Mouse (Mus musculus) liver, adult 2 months (tissue): Measurements from ENCODE around the gene Lsm7. TPM values are rescaled to one million over a fixed set of nuclear protein-coding genes. Genes with fewer than 3 reads are reported as not detected.
"Not testable (repeated sequence)": the region's sequence is repeated elsewhere in the genome, so short reads cannot be mapped to it uniquely, and the experiment has no call there.

Source experiments
- DNase-seq: peaks from one replicate; pipeline ENCODE4 v3.0.0-alpha.2; 2011; ENCODE audit warnings: low read depth, low spot score; ENCODE audit errors: extremely low read depth
- H3K27ac ChIP-seq: fragments of 200-500 bp; replicated peaks from 2 replicates; pipeline ENCODE4 v1.5.1; 2012; ENCODE audit warnings: low read depth, mild to moderate bottlenecking, control low read depth, inconsistent platforms, low read length; ENCODE audit not compliant: insufficient read depth
- H3K27me3 ChIP-seq: fragments of 200-500 bp; 2 replicates; pipeline ENCODE4 v1.6.1; 2012; ENCODE audit warnings: mild to moderate bottlenecking, moderate library complexity, low read length, inconsistent platforms; ENCODE audit not compliant: control insufficient read depth, insufficient read depth
- H3K36me3 ChIP-seq: fragments of 200-500 bp; 2 replicates; pipeline ENCODE4 v1.6.1; 2012; ENCODE audit warnings: low read length, inconsistent platforms; ENCODE audit not compliant: control insufficient read depth, insufficient read depth
- H3K4me1 ChIP-seq: fragments of 200-500 bp; 2 replicates; pipeline ENCODE4 v1.6.1; 2011; ENCODE audit warnings: low read length; ENCODE audit not compliant: control insufficient read depth, insufficient read depth
- H3K4me3 ChIP-seq: fragments of 200-500 bp; 2 replicates; pipeline ENCODE4 v1.5.1; 2011; ENCODE audit warnings: low read depth, mild to moderate bottlenecking, control low read depth, low read length, moderate library complexity; ENCODE audit not compliant: insufficient read depth
- H3K79me2 ChIP-seq: fragments of 200-500 bp; 2 replicates; pipeline ENCODE4 v1.6.1; 2012; ENCODE audit warnings: inconsistent platforms, mild to moderate bottlenecking, low read length, moderate library complexity; ENCODE audit not compliant: control insufficient read depth, insufficient read depth
- H3K9ac ChIP-seq: fragments of 200-500 bp; 2 replicates; pipeline ENCODE4 v1.6.1; 2012; ENCODE audit warnings: low read depth, mild to moderate bottlenecking, control low read depth, inconsistent platforms, low read length
- CTCF ChIP-seq: fragments of 200-500 bp; IDR thresholded peaks from 2 replicates; pipeline ENCODE4 v1.5.1; 2011; ENCODE audit warnings: low read depth, low read length, control low read depth
- POLR2A ChIP-seq: fragments of 200-500 bp; IDR thresholded peaks from 2 replicates; pipeline ENCODE4 v1.6.1; 2011; ENCODE audit warnings: low read length, control low read depth; ENCODE audit not compliant: insufficient read depth; ENCODE audit errors: extremely low read depth
- WGBS: fragments of 180-500 bp; shearing (Covaris S2); methylation state at CpG from one replicate; pipeline ENCODE4 v1.1.7; 2018; 5-methylcytosine and 5-hydroxymethylcytosine counted together
- polyA plus RNA-seq: library from polyadenylated mRNA; depleted of rRNA; stranded (reverse); fragments of >200 nt; gene quantifications from 2 replicates; pipeline ENCODE4 v1.2.3, GENCODE M21; 2012
- total RNA-seq: library from RNA; depleted of rRNA; stranded (reverse); fragments of >200 nt; gene quantifications from 2 replicates; pipeline ENCODE4 v1.2.3, GENCODE M21; 2014

Gene Lsm7
- total and polyA plus RNA-seq, 2 experiments = 61.3 to 75.1 TPM

DNA sequence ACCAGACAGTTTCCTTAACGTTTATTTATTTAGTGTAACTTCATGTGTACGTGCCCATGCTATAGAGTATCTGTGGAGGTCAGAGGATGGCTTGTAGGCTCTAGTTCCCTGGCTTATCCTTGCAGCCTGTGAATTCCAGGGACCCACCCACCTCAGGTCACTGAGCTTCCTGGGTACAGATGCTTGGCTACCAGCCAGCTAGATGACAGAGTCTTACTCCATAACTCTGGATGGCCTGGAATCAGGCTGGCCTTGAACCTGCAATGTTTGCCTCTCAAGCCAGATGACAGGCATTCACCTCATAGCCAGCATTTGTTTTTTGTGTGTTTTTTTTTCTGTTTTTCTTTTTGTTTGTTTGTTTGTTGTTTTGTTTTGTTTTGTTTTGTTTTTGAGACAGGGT, 37.8 kb downstream of the Lsm7 start:
- Histone ChIP-seq H3K27ac (no peak overlapping the region), H3K27me3 (no peaks in the 10 kb centered on the region), H3K4me3 (no peak overlapping the region), H3K36me3 (no peaks in the 10 kb centered on the region), H3K9ac (no peak overlapping the region), H3K79me2 (no peaks in the 10 kb centered on the region), H3K4me1 (peaks cover 6% of the 10 kb centered on the region; the same call in 1 of the 2 replicates)
- TF ChIP-seq CTCF = no peak
- WGBS = 58% methylated on average over 2 of the region's 2 CpGs
- peak; percentile 66 for DNase-seq

DNA sequence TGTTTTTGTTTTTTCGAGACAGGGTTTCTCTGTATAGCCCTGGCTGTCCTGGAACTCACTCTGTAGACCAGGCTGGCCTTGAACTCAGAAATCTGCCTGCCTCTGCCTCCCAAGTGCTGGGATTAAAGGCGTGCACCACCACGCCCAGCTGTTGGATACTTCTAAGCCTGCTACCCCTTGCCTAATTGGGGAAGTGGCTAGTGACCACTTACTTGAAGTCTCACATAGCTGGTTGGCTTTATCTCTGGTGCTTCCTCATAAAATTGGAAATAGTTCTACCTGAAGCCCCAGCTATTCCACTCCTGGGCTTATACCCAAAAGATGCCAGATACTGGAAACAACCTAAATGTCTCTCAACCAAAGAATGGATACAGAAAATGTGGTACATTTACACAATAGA, 38.7 kb downstream of the Lsm7 start:
- not testable (repeated sequence) for H3K36me3 ChIP-seq, H3K27me3 ChIP-seq, H3K79me2 ChIP-seq, H3K9ac ChIP-seq, H3K4me3 ChIP-seq, DNase-seq, H3K4me1 ChIP-seq, H3K27ac ChIP-seq
- 88% methylated on average over 3 of the region's 3 CpGs for WGBS

DNA sequence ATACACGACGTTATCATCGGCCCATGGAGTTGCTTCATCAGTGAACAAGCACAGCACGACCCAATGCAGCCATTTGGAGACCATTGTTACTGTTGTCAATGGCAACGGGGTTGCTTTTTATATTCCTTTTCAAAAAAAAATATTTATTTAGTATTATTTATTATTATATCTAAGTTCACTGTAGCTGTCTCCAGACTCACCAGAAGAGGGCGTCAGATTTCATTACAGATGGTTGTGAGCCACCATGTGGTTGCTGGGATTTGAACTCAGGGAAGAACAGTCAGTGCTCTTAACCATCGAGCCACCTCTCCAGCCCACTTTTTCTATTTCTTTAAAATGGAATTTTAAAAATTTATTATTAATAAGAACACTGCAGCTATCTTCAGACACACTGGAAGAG, 40.2 kb downstream of the Lsm7 start:
- H3K36me3 ChIP-seq = no peaks in the 10 kb centered on the region
- H3K4me3 ChIP-seq = no peak overlapping the region
- H3K27ac ChIP-seq = no peak overlapping the region
- H3K4me1 ChIP-seq = peaks cover 4% of the 10 kb centered on the region; the same call in 1 of the 2 replicates
- no peak overlapping the region for H3K9ac ChIP-seq
- no peaks in the 10 kb centered on the region for H3K27me3 ChIP-seq
- no peak for DNase-seq
- TF ChIP-seq CTCF (no peak), POLR2A (no peak)
- WGBS = 56% methylated on average over 7 of the region's 7 CpGs
- H3K79me2 ChIP-seq = no peaks in the 10 kb centered on the region

DNA sequence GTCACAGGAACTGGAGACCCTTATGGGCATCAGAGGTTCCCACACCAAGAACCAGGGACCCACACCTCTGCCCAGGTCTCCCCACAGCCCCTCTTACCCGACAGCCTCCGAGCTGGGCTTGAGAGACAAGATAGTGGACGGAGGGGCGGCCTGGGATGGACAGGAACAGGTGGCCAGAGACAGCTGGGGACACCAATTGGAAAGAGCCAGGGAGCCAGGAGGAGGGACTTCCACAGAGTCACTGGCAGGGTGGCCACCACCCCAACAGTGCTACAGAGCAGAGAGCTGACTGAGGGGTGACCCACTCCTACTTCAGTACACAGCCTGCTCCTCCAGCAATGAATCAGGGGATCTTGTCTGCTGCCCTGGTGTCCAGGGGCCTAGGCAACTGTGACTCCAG, 41.6 kb downstream of the Lsm7 start, which contains the start of gene Jsrp1:
Gene Jsrp1 (minus strand): TSS at position 133 of the 400 bp plus-strand sequence.
- TF ChIP-seq CTCF = no peak
- TF ChIP-seq POLR2A = no peak
- Histone ChIP-seq H3K9ac (no peak within 1 kb of the TSS), H3K4me1 (no peaks in the 10 kb centered on the region), H3K27me3 (no peaks in the 10 kb centered on the region; the same call in 1 of the 2 replicates), H3K27ac (no peak within 1 kb of the TSS), H3K36me3 (no peaks in the 10 kb centered on the region), H3K79me2 (no peaks in the 10 kb centered on the region), H3K4me3 (no peak within 1 kb of the TSS)
- no peak for DNase-seq
- 90% methylated on average over 4 of the region's 4 CpGs for WGBS

DNA sequence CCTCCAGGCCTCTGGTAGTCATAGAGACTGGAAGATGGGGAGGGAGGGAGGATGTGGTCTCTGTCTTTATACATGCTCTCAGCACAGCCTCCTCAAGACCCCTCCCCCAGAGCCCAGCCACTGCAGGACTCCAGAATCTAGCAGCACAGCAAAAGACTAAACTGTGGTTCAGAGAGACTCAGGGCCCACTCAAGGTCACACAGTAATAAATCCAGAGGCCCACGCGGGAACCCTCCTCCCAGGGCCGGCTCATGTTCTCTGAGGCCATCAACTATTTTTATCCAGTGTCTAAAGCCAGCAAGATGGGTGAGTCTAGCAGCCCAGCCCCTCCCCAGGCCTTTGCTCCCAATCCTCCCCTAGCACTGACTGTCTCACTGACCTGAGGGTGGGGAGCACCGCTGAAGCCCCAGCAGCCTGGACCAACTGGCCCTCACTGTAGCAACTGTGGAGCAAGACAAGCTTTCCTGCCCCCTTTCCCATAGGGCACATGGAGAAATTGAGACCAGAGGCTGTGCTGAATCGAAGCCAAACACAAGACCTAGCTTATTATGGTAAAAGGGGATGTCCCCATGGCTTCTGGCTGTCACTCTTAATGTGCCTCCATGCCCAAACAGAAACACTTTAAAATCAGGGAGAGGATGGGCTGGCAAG, 42.5 kb downstream of the Lsm7 start:
- no peaks in the 10 kb centered on the region for H3K36me3 ChIP-seq
- 63% methylated on average over 5 of the region's 5 CpGs for WGBS
- DNase-seq = no peak
- H3K79me2 ChIP-seq = no peaks in the 10 kb centered on the region
- H3K4me3 ChIP-seq = no peak overlapping the region
- TF ChIP-seq CTCF = no peak
- no peak for TF ChIP-seq POLR2A
- H3K27ac ChIP-seq = no peak overlapping the region
- H3K27me3 ChIP-seq = no peaks in the 10 kb centered on the region; the same call in 1 of the 2 replicates
- H3K9ac ChIP-seq = no peak overlapping the region
- H3K4me1 ChIP-seq = no peaks in the 10 kb centered on the region; the same call in 1 of the 2 replicates

DNA sequence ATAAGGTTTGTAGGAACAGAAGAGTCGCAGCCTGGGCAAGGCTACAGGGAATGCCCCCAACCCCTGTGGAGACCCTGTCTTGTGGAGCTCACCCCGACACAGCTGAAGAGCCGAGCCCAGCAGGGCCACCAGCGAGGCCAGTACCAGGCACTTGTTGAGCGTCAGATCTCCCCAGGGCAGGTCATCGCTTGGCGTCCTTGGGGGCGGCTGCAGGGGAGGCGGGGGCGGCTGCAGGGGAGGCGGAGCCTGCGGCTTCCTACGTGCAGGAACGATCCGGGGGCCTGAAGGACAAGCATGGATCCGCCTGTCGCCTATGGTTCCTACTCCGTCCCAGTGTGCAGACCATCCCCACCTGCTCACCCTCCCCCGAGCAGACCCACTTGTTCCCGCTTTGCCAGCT, 44.9 kb downstream of the Lsm7 start:
- no peak overlapping the region for H3K27ac ChIP-seq
- H3K79me2 ChIP-seq = no peaks in the 10 kb centered on the region
- H3K4me3 ChIP-seq = no peak overlapping the region
- peaks cover 5% of the 10 kb centered on the region for H3K4me1 ChIP-seq
- no peak overlapping the region for H3K9ac ChIP-seq
- WGBS = 26% methylated on average over 20 of the region's 20 CpGs
- DNase-seq = no peak
- no peak for TF ChIP-seq CTCF
- no peak for TF ChIP-seq POLR2A
- H3K27me3 ChIP-seq = no peaks in the 10 kb centered on the region; the same call in 1 of the 2 replicates
- H3K36me3 ChIP-seq = no peaks in the 10 kb centered on the region
